Mouse (Mus musculus) heart, embryonic 14.5 days (tissue): ENCODE measurements around the gene Hist3h2a. TPM values are rescaled to one million over a fixed set of nuclear protein-coding genes. Genes with fewer than 3 reads are reported as not detected.

Experiments used
- ATAC-seq: fragments of 200-750 bp; cut with Nextera tagmentation; 2 replicates; pipeline ENCODE4 v1.8.0; 2017; ENCODE audit warnings: low read depth, moderate TSS enrichment; ENCODE audit not compliant: insufficient number of reproducible peaks, insufficient read depth, low FRiP score
- H3K27ac ChIP-seq, 2 experiments: fragments of 200-500 bp in 1 of 2; fragments of 300-500 bp in 1 of 2; sonication (generic) in 1 of 2; replicated peaks in 1 of 2; 2 replicates each; pipeline ENCODE4 v1.5.1; 2012 to 2014; ENCODE audit warnings: low read depth in 2 of 2, low read length in 2 of 2, control low read depth in 1 of 2, mild to moderate bottlenecking in 1 of 2, mixed read lengths in 1 of 2; ENCODE audit not compliant: control insufficient read depth in 1 of 2, insufficient read depth in 1 of 2
- H3K27me3 ChIP-seq: fragments of 300-500 bp; sonication (generic); 2 replicates; pipeline ENCODE4 v1.6.1; 2014; ENCODE audit warnings: mild to moderate bottlenecking, low read length, control low read depth; ENCODE audit not compliant: control insufficient read depth, insufficient read depth
- H3K36me3 ChIP-seq: fragments of 300-500 bp; sonication (generic); 2 replicates; pipeline ENCODE4 v1.6.1; 2014; ENCODE audit warnings: mild to moderate bottlenecking, control low read depth, low read length, mixed read lengths; ENCODE audit not compliant: control insufficient read depth, insufficient read depth
- H3K4me1 ChIP-seq, 2 experiments: fragments of 200-500 bp in 1 of 2; fragments of 300-500 bp in 1 of 2; sonication (generic) in 1 of 2; 2 replicates each; pipeline ENCODE4 v1.6.1; 2012 to 2014; ENCODE audit warnings: low read length in 2 of 2, control low read depth in 1 of 2, mixed read lengths in 1 of 2; ENCODE audit not compliant: control insufficient read depth in 2 of 2, insufficient read depth in 2 of 2
- H3K4me2 ChIP-seq: fragments of 300-500 bp; sonication (generic); 2 replicates; pipeline ENCODE4 v1.6.1; 2014; ENCODE audit warnings: mild to moderate bottlenecking, low read length
- H3K4me3 ChIP-seq, 2 experiments: fragments of 200-500 bp in 1 of 2; fragments of 300-500 bp in 1 of 2; sonication (generic) in 1 of 2; 2 replicates each; pipeline ENCODE4 v1.5.1; 2012 to 2014; ENCODE audit warnings: low read length in 2 of 2, mild to moderate bottlenecking in 2 of 2, control low read depth in 1 of 2, low read depth in 1 of 2, moderate library complexity in 1 of 2; ENCODE audit not compliant: control insufficient read depth in 1 of 2, insufficient read depth in 1 of 2
- H3K9ac ChIP-seq: fragments of 300-500 bp; sonication (generic); 2 replicates; pipeline ENCODE4 v1.6.1; 2014; ENCODE audit warnings: mild to moderate bottlenecking, low read length
- H3K9me3 ChIP-seq: fragments of 300-500 bp; sonication (generic); 2 replicates; pipeline ENCODE4 v1.6.1; 2016; ENCODE audit warnings: low read length, control low read depth; ENCODE audit not compliant: control insufficient read depth
- WGBS: fragments of 180-500 bp; shearing (Covaris S2); extraction: QIAGEN DNeasy Blood & Tissue Kit; methylation state at CpG from one replicate; pipeline ENCODE4 v1.1.7; 2014; 5-methylcytosine and 5-hydroxymethylcytosine counted together
- polyA plus RNA-seq: library from polyadenylated mRNA; unstranded; fragments of >200 nt; fragmentation: Nextera tagmentation; extraction: Ambion mirVana; gene quantifications from 2 replicates; pipeline ENCODE4 v1.2.1, GENCODE M21; 2014

The Hist3h2a gene
- polyA plus RNA-seq, 1 experiment from 2014 or later: 40.8 TPM

DNA sequence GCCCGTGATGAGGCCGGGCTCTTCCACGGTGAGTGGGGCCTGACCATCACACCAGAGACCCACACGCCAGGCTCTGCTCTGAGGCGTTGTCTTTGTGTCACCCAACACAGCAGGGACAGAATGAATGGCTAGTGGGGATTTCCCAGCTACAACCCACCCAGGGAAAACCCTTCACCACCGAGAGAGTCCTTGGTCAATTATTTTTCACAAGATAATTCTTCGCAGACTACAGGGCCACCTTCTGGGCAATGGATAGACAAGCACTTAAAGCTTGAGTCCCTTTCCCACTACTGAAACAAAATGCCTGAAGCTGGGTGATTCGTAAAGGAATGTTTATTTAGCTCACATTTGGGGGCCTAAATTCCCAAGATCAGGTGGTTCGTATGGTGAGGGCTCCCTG is 32.1 kb upstream of the Hist3h2a start:
- H3K27ac ChIP-seq: no peak overlapping the region
- H3K4me3 ChIP-seq: no peak overlapping the region
- H3K36me3 ChIP-seq: no peaks in the 10 kb centered on the region
- H3K9me3 ChIP-seq: no peaks in the 10 kb centered on the region
- 80% methylated on average over 9 of the region's 9 CpGs for WGBS
- H3K9ac ChIP-seq: no peak overlapping the region
- ATAC-seq: no peak
- peaks cover 0 to 4% of the 10 kb centered on the region in 2 experiments; a peak in 1 of 4 replicates for H3K4me1 ChIP-seq
- no peaks in the 10 kb centered on the region for H3K27me3 ChIP-seq
- no peak overlapping the region for H3K4me2 ChIP-seq

DNA sequence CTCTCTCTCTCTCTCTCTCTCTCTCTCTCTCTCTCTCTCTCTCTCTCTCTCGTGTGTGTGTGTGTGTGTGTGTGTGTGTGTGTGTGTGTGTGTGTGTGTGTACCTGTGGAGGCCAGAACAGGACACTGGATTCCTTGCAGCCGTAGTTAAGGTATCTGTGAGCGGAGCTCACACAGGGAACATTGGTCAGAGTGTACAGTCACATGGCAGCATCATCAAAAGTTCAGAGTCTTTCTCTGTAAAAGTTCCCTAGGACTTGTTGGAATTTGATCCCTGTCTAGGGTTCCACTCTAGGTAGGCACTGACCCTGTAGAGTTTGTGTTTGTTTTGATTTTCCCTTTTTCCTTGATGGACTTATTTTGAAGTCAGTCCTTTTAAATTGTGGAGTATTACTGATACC is 27.8 kb upstream of the Hist3h2a start:
- 69% methylated on average over 2 of the region's 3 CpGs for WGBS
- Histone ChIP-seq H3K4me2 (no peak overlapping the region), H3K27ac (no peak overlapping the region), H3K27me3 (no peaks in the 10 kb centered on the region), H3K4me3 (no peak overlapping the region), H3K9me3 (no peaks in the 10 kb centered on the region), H3K9ac (no peak overlapping the region), H3K36me3 (peaks cover 9% of the 10 kb centered on the region), H3K4me1 (peaks cover 3 to 4% of the 10 kb centered on the region in 2 experiments; a peak in 2 of 4 replicates)
- no peak for ATAC-seq

DNA sequence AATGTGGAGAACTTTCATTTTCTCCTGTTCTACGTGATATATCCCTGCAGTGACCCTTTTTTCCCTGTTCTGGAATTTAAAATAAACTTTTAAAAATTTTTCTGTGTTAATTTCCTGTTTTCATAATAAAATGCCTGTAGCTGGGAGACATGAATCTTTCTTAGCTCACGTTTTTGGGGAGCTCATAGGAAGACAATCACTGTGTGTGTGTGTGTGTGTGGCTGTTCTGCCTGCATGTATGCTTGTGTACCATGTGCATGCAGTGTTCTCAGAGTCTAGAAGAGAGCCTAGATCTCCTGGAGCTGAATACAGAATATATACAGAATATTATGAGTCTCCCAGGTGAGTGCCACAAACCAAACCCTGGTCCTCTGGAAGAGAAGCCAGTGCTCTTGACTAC is 27.4 kb upstream of the Hist3h2a start:
- no peaks in the 10 kb centered on the region for H3K27me3 ChIP-seq
- no peaks in the 10 kb centered on the region for H3K9me3 ChIP-seq
- peaks cover 13% of the 10 kb centered on the region for H3K36me3 ChIP-seq
- no peak overlapping the region for H3K27ac ChIP-seq
- H3K4me3 ChIP-seq: no peak overlapping the region
- no peak for ATAC-seq
- peaks cover 3 to 4% of the 10 kb centered on the region in 2 experiments; a peak in 2 of 4 replicates for H3K4me1 ChIP-seq
- H3K9ac ChIP-seq: no peak overlapping the region
- no peak overlapping the region for H3K4me2 ChIP-seq
- WGBS: 71% methylated on average over 2 of the region's 2 CpGs

DNA sequence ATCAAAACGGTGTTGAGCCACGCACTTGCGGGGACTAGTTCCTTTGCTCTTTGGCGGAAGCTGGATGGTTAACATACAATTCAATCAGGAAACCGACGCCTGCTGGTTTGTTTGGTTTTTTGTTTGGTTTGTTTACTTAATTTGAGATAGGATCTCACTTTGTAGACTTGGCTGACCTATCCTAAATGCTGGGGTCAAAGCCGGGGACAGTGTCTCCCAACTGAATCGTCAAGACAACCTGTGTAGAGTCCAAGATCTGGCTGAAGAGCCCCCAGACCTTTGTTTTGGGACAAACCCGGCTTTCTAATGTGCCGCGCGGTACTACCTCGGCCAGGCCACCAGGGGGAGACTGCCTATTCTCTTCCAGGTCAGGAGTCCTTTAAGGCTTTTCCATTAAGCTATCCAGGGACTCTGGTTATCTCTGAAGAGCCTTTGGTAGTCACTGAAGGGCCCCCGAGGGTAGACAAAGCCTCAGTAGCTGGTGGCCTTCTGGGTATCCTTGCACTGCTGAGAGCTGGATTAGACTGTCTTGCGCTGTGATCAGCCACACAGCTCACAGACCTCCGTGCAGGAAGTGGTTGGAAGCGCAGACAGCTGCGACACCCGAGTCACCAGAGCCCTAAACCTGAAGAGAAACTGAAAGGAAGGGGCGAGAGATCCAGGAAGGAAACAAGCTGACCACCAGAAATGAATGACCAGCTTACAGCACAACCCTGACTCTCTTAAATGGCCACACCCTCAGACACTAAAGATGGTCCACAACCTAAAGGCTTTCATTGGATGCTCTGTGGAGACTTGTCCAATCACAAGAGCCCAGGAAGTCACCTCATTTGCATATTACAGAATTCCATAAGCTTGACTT is 26.5 kb upstream of the Hist3h2a start:
- H3K27ac ChIP-seq: peak overlapping the region; percentile 15 to 48; a peak in 3 of 4 replicates
- 24% methylated on average over 20 of the region's 20 CpGs for WGBS
- peaks cover 3 to 4% of the 10 kb centered on the region in 2 experiments; a peak in 2 of 4 replicates for H3K4me1 ChIP-seq
- peaks cover 23% of the 10 kb centered on the region for H3K36me3 ChIP-seq
- no peaks in the 10 kb centered on the region for H3K27me3 ChIP-seq
- peak; percentile 66; the same call in 1 of the 2 replicates for ATAC-seq
- peak overlapping the region; percentile 17 to 26 for H3K4me3 ChIP-seq
- peak overlapping the region; percentile 57 for H3K4me2 ChIP-seq
- peak overlapping the region; percentile 45; the same call in 1 of the 2 replicates for H3K9ac ChIP-seq
- H3K9me3 ChIP-seq: no peaks in the 10 kb centered on the region

DNA sequence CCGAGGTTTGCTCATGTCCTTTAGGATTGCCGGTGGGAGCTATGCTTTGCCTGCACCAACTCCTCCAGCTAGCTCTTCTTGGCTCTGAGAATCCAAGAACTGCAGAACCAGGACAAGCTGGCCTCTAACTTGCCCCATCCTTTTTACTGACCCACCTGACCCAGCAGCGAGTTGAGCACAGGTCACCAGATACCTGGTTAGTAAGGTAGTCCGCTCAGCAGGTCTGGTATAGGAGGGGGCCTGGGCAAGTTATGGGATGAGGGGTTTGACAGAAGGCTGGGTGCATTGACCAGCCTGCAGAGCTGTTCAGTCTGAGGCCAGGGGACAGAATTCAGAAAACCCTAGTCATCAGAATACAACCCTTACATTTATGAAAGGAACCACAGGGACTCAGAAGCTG is 25.4 kb upstream of the Hist3h2a start:
- Histone ChIP-seq H3K4me1 (peaks cover 3 to 4% of the 10 kb centered on the region in 2 experiments; a peak in 2 of 4 replicates), H3K27me3 (no peaks in the 10 kb centered on the region), H3K27ac (no peak overlapping the region), H3K9me3 (no peaks in the 10 kb centered on the region), H3K4me3 (no peak overlapping the region), H3K9ac (no peak overlapping the region), H3K4me2 (no peak overlapping the region), H3K36me3 (peaks cover 33% of the 10 kb centered on the region)
- WGBS: 61% methylated on average over 4 of the region's 4 CpGs
- no peak for ATAC-seq

DNA sequence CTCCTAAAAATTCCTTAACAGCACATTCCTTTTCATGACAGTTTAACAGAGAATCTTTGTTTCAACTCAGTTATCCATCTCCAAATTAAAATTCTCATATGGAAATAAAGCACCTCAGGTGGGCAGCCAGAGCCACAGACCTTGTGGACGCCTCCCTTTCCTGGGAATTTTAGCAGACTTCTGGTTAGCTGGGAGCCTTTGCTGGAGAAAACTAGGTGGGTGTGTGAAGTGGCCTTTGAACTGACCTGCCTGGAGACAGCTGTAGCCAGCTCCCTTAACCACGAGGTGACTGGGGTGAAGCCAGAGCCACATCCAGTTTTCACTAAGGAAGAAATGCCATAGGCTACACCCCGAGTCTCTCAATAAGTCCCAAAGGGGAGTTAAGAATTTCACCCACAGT is 24.8 kb upstream of the Hist3h2a start:
- H3K27ac ChIP-seq: no peak overlapping the region

DNA sequence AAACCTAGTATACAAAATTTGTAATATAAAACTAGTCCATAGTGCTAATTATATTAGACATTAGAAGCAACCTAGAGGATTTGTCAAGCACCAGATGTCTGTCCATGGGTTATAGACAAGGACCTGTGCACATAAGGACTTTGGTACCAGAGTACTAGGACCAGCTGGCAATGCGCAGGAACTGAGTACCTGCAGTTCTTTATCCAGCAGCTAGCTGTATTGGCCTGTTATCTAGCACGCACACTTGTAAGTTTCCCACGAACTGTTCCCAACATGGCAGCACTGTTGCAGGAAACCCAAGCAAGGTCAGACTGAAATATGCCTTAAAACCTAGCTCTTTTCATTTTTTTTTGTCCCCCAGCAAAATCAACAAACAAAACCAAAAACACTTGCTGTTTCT is 24.2 kb upstream of the Hist3h2a start:
- Histone ChIP-seq H3K36me3 (peaks cover 44% of the 10 kb centered on the region), H3K9me3 (no peaks in the 10 kb centered on the region), H3K4me2 (no peak overlapping the region), H3K4me1 (peaks cover 3 to 4% of the 10 kb centered on the region in 2 experiments; a peak in 2 of 4 replicates), H3K4me3 (no peak overlapping the region), H3K27me3 (no peaks in the 10 kb centered on the region), H3K9ac (no peak overlapping the region), H3K27ac (no peak overlapping the region)
- 78% methylated on average over 3 of the region's 3 CpGs for WGBS
- ATAC-seq: no peak

More for the DNA sequence above, 24.8 kb upstream of the Hist3h2a start:
- Histone ChIP-seq H3K9ac (no peak overlapping the region), H3K9me3 (no peaks in the 10 kb centered on the region), H3K4me3 (no peak overlapping the region), H3K27me3 (no peaks in the 10 kb centered on the region), H3K36me3 (peaks cover 39% of the 10 kb centered on the region), H3K4me2 (no peak overlapping the region), H3K4me1 (peaks cover 3 to 4% of the 10 kb centered on the region in 2 experiments; a peak in 2 of 4 replicates)
- WGBS: 51% methylated on average over 3 of the region's 3 CpGs
- ATAC-seq: no peak
